Mouse (Mus musculus): ENCODE measurements around the gene Slc9a8. TPM values are rescaled to one million over a fixed set of nuclear protein-coding genes. Genes with fewer than 3 reads are reported as not detected.

Slc9a8 gene
- polyA plus RNA-seq, 1 experiment from 2014 or later = 27.5 TPM

- Histone ChIP-seq H3K36me3 (ENCODE audit: control insufficient read depth, insufficient read depth, low read length) (no peaks in the 10 kb centered on the region), H3K9me3 (ENCODE audit: control insufficient read depth, low read depth, low read length) (no peaks in the 10 kb centered on the region), H3K27me3 (ENCODE audit: control insufficient read depth, insufficient read depth, low read length) (no peaks in the 10 kb centered on the region), H3K4me1 (ENCODE audit: control insufficient read depth, insufficient read depth, low read length) (no peaks in the 10 kb centered on the region), H3K4me3 (ENCODE audit: low read depth, low read length) (no peak overlapping the region), H3K27ac (ENCODE audit: low read length) (no peak overlapping the region), H3K9ac (replicated peaks; ENCODE audit: low read depth, low read length) (no peak overlapping the region), H3K4me2 (replicated peaks; ENCODE audit: low read depth, low read length) (no peak overlapping the region)
- WGBS = 79% methylated on average over 7 of the region's 7 CpGs
- no peak for ATAC-seq (ENCODE audit: insufficient number of reproducible peaks, insufficient read depth, low FRiP score, low read depth)
These were observed 21.9 kb upstream of the Slc9a8 start for GRCm38 (mm10) chr2:167399646-167400045.

GRCm38 (mm10) chr2:167403085-167403484, 18.4 kb upstream of the Slc9a8 start:
- Histone ChIP-seq H3K9ac (replicated peaks; ENCODE audit: low read depth, low read length) (no peak overlapping the region), H3K4me2 (replicated peaks; ENCODE audit: low read depth, low read length) (no peak overlapping the region), H3K27me3 (ENCODE audit: control insufficient read depth, insufficient read depth, low read length) (no peaks in the 10 kb centered on the region), H3K9me3 (ENCODE audit: control insufficient read depth, low read depth, low read length) (peaks cover 4% of the 10 kb centered on the region; the same call in 1 of the 2 replicates), H3K4me1 (ENCODE audit: control insufficient read depth, insufficient read depth, low read length) (no peaks in the 10 kb centered on the region), H3K4me3 (ENCODE audit: low read depth, low read length) (no peak overlapping the region), H3K36me3 (ENCODE audit: control insufficient read depth, insufficient read depth, low read length) (no peaks in the 10 kb centered on the region), H3K27ac (ENCODE audit: low read length) (peak overlapping the region; percentile 84)
- peak; percentile 85 for ATAC-seq (ENCODE audit: insufficient number of reproducible peaks, insufficient read depth, low FRiP score, low read depth)
- WGBS = 67% methylated on average over 7 of the region's 7 CpGs

- WGBS = 67% methylated on average over 20 of the region's 20 CpGs
These were observed 16.2 kb upstream of the Slc9a8 start for GRCm38 (mm10) chr2:167405101-167405880.

GRCm38 (mm10) chr2:167407296-167407929, 14.1 kb upstream of the Slc9a8 start:
- H3K9me3 ChIP-seq (ENCODE audit: control insufficient read depth, low read depth, low read length) = peaks cover 4% of the 10 kb centered on the region; the same call in 1 of the 2 replicates
- no peaks in the 10 kb centered on the region for H3K36me3 ChIP-seq (ENCODE audit: control insufficient read depth, insufficient read depth, low read length)
- no peak overlapping the region for H3K4me3 ChIP-seq (ENCODE audit: low read depth, low read length)
- H3K9ac ChIP-seq (replicated peaks; ENCODE audit: low read depth, low read length) = no peak overlapping the region
- H3K4me2 ChIP-seq (replicated peaks; ENCODE audit: low read depth, low read length) = no peak overlapping the region
- 95% methylated on average over 16 of the region's 16 CpGs for WGBS
- no peaks in the 10 kb centered on the region for H3K4me1 ChIP-seq (ENCODE audit: control insufficient read depth, insufficient read depth, low read length)
- no peak for ATAC-seq (ENCODE audit: insufficient number of reproducible peaks, insufficient read depth, low FRiP score, low read depth)
- H3K27me3 ChIP-seq (ENCODE audit: control insufficient read depth, insufficient read depth, low read length) = no peaks in the 10 kb centered on the region
- no peak overlapping the region for H3K27ac ChIP-seq (ENCODE audit: low read length)

More at GRCm38 (mm10) chr2:167405101-167405880, 16.2 kb upstream of the Slc9a8 start:
- no peak overlapping the region for H3K4me2 ChIP-seq (replicated peaks; ENCODE audit: low read depth, low read length)
- H3K4me1 ChIP-seq (ENCODE audit: control insufficient read depth, insufficient read depth, low read length) = no peaks in the 10 kb centered on the region
- no peak overlapping the region for H3K27ac ChIP-seq (ENCODE audit: low read length)
- no peak overlapping the region for H3K4me3 ChIP-seq (ENCODE audit: low read depth, low read length)
- no peak overlapping the region for H3K9ac ChIP-seq (replicated peaks; ENCODE audit: low read depth, low read length)
- peaks cover 4% of the 10 kb centered on the region; the same call in 1 of the 2 replicates for H3K9me3 ChIP-seq (ENCODE audit: control insufficient read depth, low read depth, low read length)
- no peaks in the 10 kb centered on the region for H3K27me3 ChIP-seq (ENCODE audit: control insufficient read depth, insufficient read depth, low read length)
- H3K36me3 ChIP-seq (ENCODE audit: control insufficient read depth, insufficient read depth, low read length) = no peaks in the 10 kb centered on the region
- ATAC-seq (ENCODE audit: insufficient number of reproducible peaks, insufficient read depth, low FRiP score, low read depth) = no peak

- Histone ChIP-seq H3K36me3 (ENCODE audit: control insufficient read depth, insufficient read depth, low read length) (no peaks in the 10 kb centered on the region), H3K4me2 (replicated peaks; ENCODE audit: low read depth, low read length) (no peak overlapping the region), H3K27ac (ENCODE audit: low read length) (no peak overlapping the region), H3K9me3 (ENCODE audit: control insufficient read depth, low read depth, low read length) (0 out of 2 replicates have a peak, but pooled peaks cover 4% of the 10 kb centered on the region), H3K4me1 (ENCODE audit: control insufficient read depth, insufficient read depth, low read length) (no peaks in the 10 kb centered on the region), H3K9ac (replicated peaks; ENCODE audit: low read depth, low read length) (no peak overlapping the region), H3K4me3 (ENCODE audit: low read depth, low read length) (no peak overlapping the region), H3K27me3 (ENCODE audit: control insufficient read depth, insufficient read depth, low read length) (no peaks in the 10 kb centered on the region)
- no peak for ATAC-seq (ENCODE audit: insufficient number of reproducible peaks, insufficient read depth, low FRiP score, low read depth)
- WGBS = 93% methylated on average over 5 of the region's 5 CpGs
These were observed 7.1 kb upstream of the Slc9a8 start for GRCm38 (mm10) chr2:167414461-167414860.

- no peaks in the 10 kb centered on the region for H3K36me3 ChIP-seq (ENCODE audit: control insufficient read depth, insufficient read depth, low read length)
These were observed 5.4 kb upstream of the Slc9a8 start for GRCm38 (mm10) chr2:167415970-167416563.

DNA sequence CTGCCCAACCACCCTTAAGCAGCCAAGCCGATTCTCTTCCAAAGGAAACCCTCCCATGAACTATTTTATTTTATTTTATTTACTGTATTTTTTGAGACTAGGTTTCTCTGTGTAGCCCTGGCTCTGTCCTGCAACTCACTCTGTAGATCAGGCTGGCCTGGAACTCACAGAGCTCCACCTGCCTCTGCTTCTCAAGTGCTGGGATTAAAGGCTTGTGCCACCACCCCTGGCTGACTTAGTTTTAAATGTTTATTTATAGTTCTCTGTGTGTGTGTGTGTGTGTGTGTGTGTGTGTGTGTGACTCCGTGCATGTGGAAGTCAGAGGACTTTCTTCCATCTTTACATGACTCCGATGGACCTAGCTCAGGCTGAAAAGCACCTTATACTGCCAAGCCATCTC, 4.5 kb upstream of the Slc9a8 start:
- 79% methylated on average over 3 of the region's 3 CpGs for WGBS
- no peaks in the 10 kb centered on the region for H3K36me3 ChIP-seq (ENCODE audit: control insufficient read depth, insufficient read depth, low read length)
- H3K4me3 ChIP-seq (ENCODE audit: low read depth, low read length) = no peak overlapping the region
- H3K4me2 ChIP-seq (replicated peaks; ENCODE audit: low read depth, low read length) = no peak overlapping the region
- H3K27me3 ChIP-seq (ENCODE audit: control insufficient read depth, insufficient read depth, low read length) = no peaks in the 10 kb centered on the region
- ATAC-seq (ENCODE audit: insufficient number of reproducible peaks, insufficient read depth, low FRiP score, low read depth) = no peak
- 0 out of 2 replicates have a peak, but pooled peaks cover 4% of the 10 kb centered on the region for H3K9me3 ChIP-seq (ENCODE audit: control insufficient read depth, low read depth, low read length)
- no peak overlapping the region for H3K9ac ChIP-seq (replicated peaks; ENCODE audit: low read depth, low read length)
- no peak overlapping the region for H3K27ac ChIP-seq (ENCODE audit: low read length)
- peaks cover 7% of the 10 kb centered on the region; the same call in 1 of the 2 replicates for H3K4me1 ChIP-seq (ENCODE audit: control insufficient read depth, insufficient read depth, low read length)

More at GRCm38 (mm10) chr2:167415970-167416563, 5.4 kb upstream of the Slc9a8 start:
- Histone ChIP-seq H3K4me2 (replicated peaks; ENCODE audit: low read depth, low read length) (no peak overlapping the region), H3K9me3 (ENCODE audit: control insufficient read depth, low read depth, low read length) (0 out of 2 replicates have a peak, but pooled peaks cover 4% of the 10 kb centered on the region), H3K4me1 (ENCODE audit: control insufficient read depth, insufficient read depth, low read length) (peaks cover 7% of the 10 kb centered on the region; the same call in 1 of the 2 replicates), H3K4me3 (ENCODE audit: low read depth, low read length) (no peak overlapping the region), H3K27me3 (ENCODE audit: control insufficient read depth, insufficient read depth, low read length) (no peaks in the 10 kb centered on the region), H3K9ac (replicated peaks; ENCODE audit: low read depth, low read length) (no peak overlapping the region), H3K27ac (ENCODE audit: low read length) (no peak overlapping the region)
- 65% methylated on average over 9 of the region's 9 CpGs for whole genome bisulfite sequencing
- no peak for ATAC-seq (ENCODE audit: insufficient number of reproducible peaks, insufficient read depth, low FRiP score, low read depth)

DNA sequence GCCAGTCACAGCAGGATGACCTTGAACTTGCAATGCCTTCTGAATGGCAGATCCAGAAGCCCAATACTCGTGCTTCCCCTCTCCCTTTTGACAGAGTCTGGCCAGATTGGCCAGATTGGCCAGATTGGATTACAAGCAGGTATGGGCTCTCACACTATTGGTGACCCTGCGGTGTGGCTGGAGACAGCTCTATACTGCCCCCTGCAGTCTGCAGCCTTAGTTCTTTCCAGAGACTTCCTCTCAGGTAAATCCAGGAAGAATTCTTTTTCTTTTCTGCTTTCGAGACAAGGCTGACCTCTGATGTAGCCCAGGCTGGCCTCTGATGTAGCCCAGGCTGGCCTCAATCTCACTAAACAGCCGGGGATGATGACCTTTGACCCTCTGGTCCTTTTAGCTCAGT, 3.8 kb upstream of the Slc9a8 start:
- 26% methylated on average over 4 of the region's 4 CpGs for WGBS
- Histone ChIP-seq H3K9me3 (ENCODE audit: control insufficient read depth, low read depth, low read length) (0 out of 2 replicates have a peak, but pooled peaks cover 4% of the 10 kb centered on the region), H3K27me3 (ENCODE audit: control insufficient read depth, insufficient read depth, low read length) (no peaks in the 10 kb centered on the region), H3K27ac (ENCODE audit: low read length) (no peak overlapping the region), H3K9ac (replicated peaks; ENCODE audit: low read depth, low read length) (no peak overlapping the region), H3K4me2 (replicated peaks; ENCODE audit: low read depth, low read length) (no peak overlapping the region), H3K4me3 (ENCODE audit: low read depth, low read length) (no peak overlapping the region), H3K36me3 (ENCODE audit: control insufficient read depth, insufficient read depth, low read length) (no peaks in the 10 kb centered on the region), H3K4me1 (ENCODE audit: control insufficient read depth, insufficient read depth, low read length) (peaks cover 13% of the 10 kb centered on the region)
- no peak for ATAC-seq (ENCODE audit: insufficient number of reproducible peaks, insufficient read depth, low FRiP score, low read depth)
